Mouse (Mus musculus): ENCODE measurements around the gene Spsb4. TPM values are rescaled to one million over a fixed set of nuclear protein-coding genes. Genes with fewer than 3 reads are reported as not detected.
A peak's percentile ranks its signal among the peaks of the same experiment; 100 is the strongest.

The Spsb4 gene
- polyA plus RNA-seq, 1 experiment from 2014 or later: 50.3 TPM

DNA sequence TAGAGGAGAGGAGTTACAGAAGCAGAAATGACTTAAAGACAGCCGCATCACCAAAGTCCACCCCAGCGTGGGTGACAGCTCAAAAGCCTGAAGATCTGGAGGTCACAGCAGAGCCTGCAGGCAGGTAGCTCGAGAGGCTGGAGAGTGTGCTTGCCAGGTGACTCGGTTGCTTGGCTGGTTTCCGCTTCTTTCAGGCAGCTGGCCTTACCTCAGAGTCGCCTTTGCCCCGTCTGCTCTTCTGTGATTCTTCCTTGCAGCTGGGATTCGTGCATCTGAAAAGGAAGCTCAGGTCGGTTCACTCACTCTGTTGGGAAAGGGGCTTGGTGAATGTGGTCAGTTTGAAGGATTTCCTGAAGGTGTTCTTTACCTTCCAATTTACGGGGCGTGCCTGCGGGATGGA is 8.7 kb upstream of the Spsb4 start:
- Histone ChIP-seq H3K4me1 (replicated peaks) (0 out of 2 replicates have a peak, but pooled peaks cover 5% of the 10 kb centered on the region), H3K4me3 (no peak overlapping the region), H3K27ac (no peak overlapping the region), H3K9me3 (no peaks in the 10 kb centered on the region), H3K4me2 (no peak overlapping the region), H3K36me3 (no peaks in the 10 kb centered on the region), H3K9ac (no peak overlapping the region), H3K27me3 (no peaks in the 10 kb centered on the region)
- WGBS: 78% methylated on average over 12 of the region's 12 CpGs
- ATAC-seq (ENCODE audit: low FRiP score): no peak

- 77% methylated on average over 4 of the region's 4 CpGs for WGBS
- Histone ChIP-seq H3K4me2 (no peak overlapping the region), H3K9ac (no peak overlapping the region), H3K4me1 (replicated peaks) (0 out of 2 replicates have a peak, but pooled peaks cover 5% of the 10 kb centered on the region), H3K4me3 (no peak overlapping the region), H3K36me3 (no peaks in the 10 kb centered on the region), H3K27me3 (no peaks in the 10 kb centered on the region), H3K9me3 (no peaks in the 10 kb centered on the region), H3K27ac (no peak overlapping the region)
- ATAC-seq (ENCODE audit: low FRiP score): no peak
Measured at GRCm38 (mm10) chr9:97026006-97026405, 7.4 kb upstream of the Spsb4 start.

DNA sequence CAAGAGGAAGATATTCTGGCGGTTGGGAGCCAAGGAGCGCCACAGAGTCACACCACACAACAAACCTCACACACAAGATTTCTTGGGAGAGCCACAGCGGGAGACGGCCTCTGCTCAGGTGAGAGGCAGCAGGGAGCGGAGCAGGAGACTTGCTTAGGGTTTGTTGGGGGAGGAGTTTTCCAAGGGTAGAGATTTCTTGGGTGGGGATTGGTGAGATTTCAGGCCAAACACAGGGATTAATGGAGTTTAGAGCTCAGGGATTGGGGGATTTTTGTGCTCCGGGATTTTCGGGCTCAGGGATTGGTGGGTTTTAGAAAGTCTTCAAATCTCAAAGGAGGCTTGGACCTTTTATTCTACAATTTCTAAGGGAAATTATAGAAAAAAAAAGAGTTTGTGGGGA is 5.8 kb upstream of the Spsb4 start:
- no peak for ATAC-seq (ENCODE audit: low FRiP score)
- Histone ChIP-seq H3K9ac (no peak overlapping the region), H3K9me3 (no peaks in the 10 kb centered on the region), H3K36me3 (no peaks in the 10 kb centered on the region), H3K4me3 (no peak overlapping the region), H3K4me2 (no peak overlapping the region), H3K4me1 (replicated peaks) (peaks cover 12% of the 10 kb centered on the region), H3K27ac (no peak overlapping the region), H3K27me3 (no peaks in the 10 kb centered on the region)
- 77% methylated on average over 7 of the region's 7 CpGs for WGBS

DNA sequence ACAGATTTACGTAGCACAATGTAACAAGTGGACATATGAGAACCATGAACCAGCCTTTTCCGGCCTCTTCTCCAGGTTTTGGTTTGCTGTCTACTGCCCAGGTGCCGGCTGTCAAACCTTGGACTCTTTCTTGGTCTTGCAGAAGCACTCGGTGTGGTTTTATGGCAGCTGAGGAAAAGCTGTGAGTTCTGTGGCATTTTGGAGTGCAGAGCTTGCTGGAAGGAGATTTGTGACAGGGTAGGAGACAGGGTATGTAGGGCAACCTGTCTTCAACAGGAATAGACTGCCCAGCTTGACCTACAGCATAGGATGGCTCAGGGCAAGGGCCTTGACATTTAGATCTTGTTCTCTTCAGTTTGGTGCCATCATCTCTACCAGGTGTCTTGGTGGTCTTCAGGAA is 4.3 kb upstream of the Spsb4 start:
- H3K27me3 ChIP-seq: no peaks in the 10 kb centered on the region
- H3K4me1 ChIP-seq (replicated peaks): peaks cover 19% of the 10 kb centered on the region
- no peaks in the 10 kb centered on the region for H3K36me3 ChIP-seq
- H3K9ac ChIP-seq: no peak overlapping the region
- whole genome bisulfite sequencing: 95% methylated on average over 4 of the region's 4 CpGs
- H3K4me2 ChIP-seq: no peak overlapping the region
- no peak for ATAC-seq (ENCODE audit: low FRiP score)
- H3K9me3 ChIP-seq: no peaks in the 10 kb centered on the region
- H3K27ac ChIP-seq: no peak overlapping the region
- no peak overlapping the region for H3K4me3 ChIP-seq

GRCm38 (mm10) chr9:97022371-97022770 is 3.7 kb upstream of the Spsb4 start:
- Histone ChIP-seq H3K36me3 (no peaks in the 10 kb centered on the region), H3K27ac (no peak overlapping the region), H3K9me3 (no peaks in the 10 kb centered on the region), H3K4me1 (replicated peaks) (peaks cover 22% of the 10 kb centered on the region), H3K4me2 (no peak overlapping the region), H3K4me3 (no peak overlapping the region), H3K9ac (no peak overlapping the region), H3K27me3 (no peaks in the 10 kb centered on the region)
- WGBS: 82% methylated on average over 5 of the region's 5 CpGs
- ATAC-seq (ENCODE audit: low FRiP score): no peak

DNA sequence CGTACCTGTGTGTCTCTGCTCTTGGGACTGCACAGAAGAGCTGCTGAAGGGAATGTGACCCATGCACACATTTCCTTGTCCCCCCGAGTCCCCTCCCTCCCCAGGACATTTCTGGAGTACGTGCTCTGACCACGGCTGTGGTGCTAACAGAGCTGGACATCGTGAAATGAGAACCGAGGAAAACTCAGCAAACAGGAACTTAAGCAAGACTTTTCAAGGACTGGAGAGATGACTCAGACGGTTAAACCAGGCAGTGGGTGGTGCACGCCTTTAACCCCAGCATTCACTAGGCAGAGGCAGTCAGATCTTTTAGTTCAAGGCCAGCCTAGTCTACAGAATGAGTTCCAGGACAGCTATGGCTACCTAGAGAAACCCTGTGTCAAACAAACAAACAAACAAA is 1.5 kb upstream of the Spsb4 start:
- Histone ChIP-seq H3K9ac (no peak overlapping the region), H3K27me3 (no peaks in the 10 kb centered on the region), H3K4me3 (no peak overlapping the region), H3K9me3 (no peaks in the 10 kb centered on the region), H3K4me2 (no peak overlapping the region), H3K27ac (peak overlapping the region; percentile 99), H3K4me1 (replicated peaks) (peaks cover 44% of the 10 kb centered on the region), H3K36me3 (no peaks in the 10 kb centered on the region)
- 82% methylated on average over 8 of the region's 8 CpGs for WGBS
- ATAC-seq (ENCODE audit: low FRiP score): no peak

DNA sequence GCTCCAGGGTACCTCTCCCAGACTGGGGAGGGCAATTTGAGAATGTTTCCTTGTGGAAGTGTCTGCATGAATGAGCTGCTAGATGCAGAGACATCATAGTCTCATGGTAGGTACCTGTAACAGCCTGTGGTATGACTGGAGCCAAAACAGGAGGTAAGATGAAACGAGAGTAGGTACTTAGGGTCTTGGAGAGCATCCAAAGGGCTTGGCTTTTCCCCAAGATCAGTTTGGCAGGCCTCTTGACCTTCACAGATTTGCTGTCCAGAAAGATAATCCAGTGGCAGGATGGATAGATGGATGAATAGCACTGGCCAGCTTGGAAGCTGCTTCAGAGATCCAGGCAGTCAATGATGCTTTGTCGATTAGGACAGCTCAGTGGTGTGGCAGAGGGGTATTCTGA is 1.0 kb upstream of the Spsb4 start:
- ATAC-seq (ENCODE audit: low FRiP score): no peak

GRCm38 (mm10) chr9:97019231-97019630 is 588 bp upstream of the Spsb4 start:
- peak overlapping the region; percentile 99 for H3K27ac ChIP-seq
- peak overlapping the region; percentile 97 for H3K9ac ChIP-seq
- H3K4me3 ChIP-seq: peak overlapping the region; percentile 80
- peaks cover 53% of the 10 kb centered on the region for H3K4me1 ChIP-seq (replicated peaks)
- H3K4me2 ChIP-seq: peak overlapping the region; percentile 80
- H3K27me3 ChIP-seq: no peaks in the 10 kb centered on the region
- no peaks in the 10 kb centered on the region for H3K9me3 ChIP-seq
- no peaks in the 10 kb centered on the region for H3K36me3 ChIP-seq
- no peak; the same call in 1 of the 2 replicates for ATAC-seq (ENCODE audit: low FRiP score)
- WGBS: 0% methylated on average over 11 of the region's 11 CpGs

More for the DNA sequence above, 1.0 kb upstream of the Spsb4 start:
- peaks cover 48% of the 10 kb centered on the region for H3K4me1 ChIP-seq (replicated peaks)
- peak overlapping the region; percentile 99 for H3K27ac ChIP-seq
- H3K27me3 ChIP-seq: no peaks in the 10 kb centered on the region
- H3K9ac ChIP-seq: 0 out of 2 replicates have a peak overlapping the region, but pooled peaks have one; percentile 97
- no peak overlapping the region for H3K4me3 ChIP-seq
- WGBS: 51% methylated on average over 2 of the region's 2 CpGs
- no peaks in the 10 kb centered on the region for H3K36me3 ChIP-seq
- H3K9me3 ChIP-seq: no peaks in the 10 kb centered on the region
- peak overlapping the region; percentile 80 for H3K4me2 ChIP-seq

GRCm38 (mm10) chr9:97017811-97018641 is 617 bp downstream of the Spsb4 start:
- Histone ChIP-seq H3K9ac (peak overlapping the region; percentile 97), H3K4me1 (replicated peaks) (peaks cover 60% of the 10 kb centered on the region), H3K36me3 (no peaks in the 10 kb centered on the region), H3K4me2 (peak overlapping the region; percentile 80), H3K27me3 (no peaks in the 10 kb centered on the region), H3K27ac (peak overlapping the region; percentile 99), H3K4me3 (peak overlapping the region; percentile 80), H3K9me3 (no peaks in the 10 kb centered on the region)
- under 1% methylated on average over 62 of the region's 62 CpGs for WGBS
- peak; percentile 54 for ATAC-seq (ENCODE audit: low FRiP score)

DNA sequence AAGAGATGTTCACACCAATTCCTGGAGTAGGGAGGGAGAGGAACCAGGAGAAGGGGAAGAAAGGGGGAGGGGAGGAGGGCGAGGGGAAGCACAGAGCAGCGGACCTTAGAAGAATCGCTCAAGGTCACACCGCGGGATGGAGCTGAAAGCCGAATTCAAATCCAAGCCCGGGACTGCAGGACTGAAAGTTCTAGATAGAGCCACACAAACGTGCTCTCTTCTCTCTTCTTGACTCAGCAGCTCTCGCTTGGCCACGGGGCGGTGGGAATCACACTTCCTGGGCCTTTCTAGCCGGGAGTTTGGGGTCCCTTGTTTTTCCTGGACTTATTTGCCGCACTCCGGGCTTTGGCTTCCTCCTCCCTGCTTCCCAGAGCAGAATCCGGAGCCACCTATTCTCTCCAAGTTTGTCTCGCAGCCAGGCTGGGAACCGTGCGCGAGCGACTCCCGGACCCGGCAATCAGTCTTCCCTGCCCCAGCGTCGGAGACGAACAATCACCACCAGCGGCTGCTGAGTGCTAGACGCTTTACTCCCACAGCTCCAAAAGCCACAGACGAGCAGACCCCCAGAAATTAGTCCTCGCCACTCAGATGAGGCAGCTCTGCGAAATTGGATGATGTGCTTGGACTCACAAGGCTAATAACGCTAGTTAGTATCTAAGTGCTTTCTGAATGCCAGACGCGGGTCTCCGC is 1.4 kb downstream of the Spsb4 start:
- no peak for ATAC-seq (ENCODE audit: low FRiP score)
- H3K4me1 ChIP-seq (replicated peaks): peaks cover 68% of the 10 kb centered on the region

DNA sequence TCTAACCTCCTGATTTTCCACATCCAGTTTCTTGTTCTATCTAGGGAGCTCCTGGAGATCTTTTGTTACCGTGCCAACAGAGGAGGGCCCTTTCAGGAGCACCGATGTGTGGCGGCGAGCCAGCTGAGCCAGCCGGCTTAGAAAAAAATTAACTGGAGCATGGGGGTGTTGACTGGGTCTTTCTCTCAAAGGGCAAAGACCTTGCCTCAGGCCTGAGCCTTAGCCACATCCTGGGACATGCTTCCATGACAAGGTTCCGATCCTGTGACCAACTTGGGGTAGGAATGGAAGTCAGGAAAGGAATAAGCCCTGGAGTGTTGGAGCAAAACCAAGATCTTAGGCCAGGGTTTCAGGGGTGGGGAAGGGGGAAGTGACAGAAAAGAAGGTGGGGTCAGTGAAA is 2.9 kb downstream of the Spsb4 start:
- Histone ChIP-seq H3K4me3 (peak overlapping the region; percentile 80), H3K9ac (peak overlapping the region; percentile 97; the same call in 1 of the 2 replicates), H3K9me3 (no peaks in the 10 kb centered on the region), H3K27ac (peak overlapping the region; percentile 99), H3K4me2 (peak overlapping the region; percentile 80), H3K27me3 (no peaks in the 10 kb centered on the region), H3K4me1 (replicated peaks) (peaks cover 81% of the 10 kb centered on the region), H3K36me3 (no peaks in the 10 kb centered on the region)
- no peak for ATAC-seq (ENCODE audit: low FRiP score)
- WGBS: 4% methylated on average over 6 of the region's 6 CpGs

More for the DNA sequence above, 1.4 kb downstream of the Spsb4 start:
- Histone ChIP-seq H3K9me3 (no peaks in the 10 kb centered on the region), H3K4me3 (peak overlapping the region; percentile 80), H3K27me3 (no peaks in the 10 kb centered on the region), H3K27ac (peak overlapping the region; percentile 99), H3K9ac (peak overlapping the region; percentile 97), H3K4me2 (peak overlapping the region; percentile 80), H3K36me3 (no peaks in the 10 kb centered on the region)
- under 1% methylated on average over 34 of the region's 34 CpGs for WGBS

GRCm38 (mm10) chr9:97013698-97014097 is 4.9 kb downstream of the Spsb4 start:
- H3K27ac ChIP-seq: peak overlapping the region; percentile 99
- H3K27me3 ChIP-seq: no peaks in the 10 kb centered on the region
- H3K9me3 ChIP-seq: peaks cover 4% of the 10 kb centered on the region; the same call in 1 of the 2 replicates
- WGBS: 74% methylated on average over 9 of the region's 9 CpGs
- peaks cover 8% of the 10 kb centered on the region; the same call in 1 of the 2 replicates for H3K36me3 ChIP-seq
- H3K9ac ChIP-seq: no peak overlapping the region
- H3K4me2 ChIP-seq: peak overlapping the region; percentile 27
- H3K4me3 ChIP-seq: no peak overlapping the region
- H3K4me1 ChIP-seq (replicated peaks): peaks cover 79% of the 10 kb centered on the region
- ATAC-seq (ENCODE audit: low FRiP score): no peak
